ENCODE assay signal across 11 mouse cellular contexts in genomic region chr8:113687889-113688542, GRCm38 (mm10). TPM values are rescaled to one million over a fixed set of nuclear protein-coding genes. Genes with fewer than 3 reads are reported as not detected.
DNase-seq lines count a peak whose midpoint lies in the region; TF ChIP-seq lines count a peak whose summit lies in the region.
"Had no signal": no experiment of that assay in that cellular context is flagged by ENCODE, and none has a peak within 500 bp of the region (broad histone marks: within the 10 kb centered on the region; RNA-seq: fewer than 3 reads in every experiment).

No protein-coding gene starts in this region.

- intact Hi-C loops in gastrocnemius, postnatal 14 days (cut with DNase I; ENCODE audit: low total_unique reads) = no loop called here
- intact Hi-C loops in gastrocnemius, postnatal 36 days (cut with DNase I) = no loop called here

- peak; percentile 30 for DNase-seq in gastrocnemius, postnatal 14 days
- no peak for DNase-seq in gastrocnemius, postnatal 36 days
- DNase-seq in cerebellum, adult 18-20 months = peak; percentile 30 to 38
- peak; percentile 1 to 4 for DNase-seq in kidney, postnatal 36 days
- DNase-seq in urinary bladder, postnatal 10 days (ENCODE audit: low spot score) = no peak
- DNase-seq in thymus, postnatal 0 days (ENCODE audit: low spot score) = no peak
- DNase-seq in T-cell, adult 2 months (ENCODE audit: low spot score) = no peak

- 0 out of 2 replicates have a peak overlapping the region, but pooled peaks have one; percentile 13 for H3K4me3 ChIP-seq in E14TG2a.4 (replicated peaks; ENCODE audit: low read length)

- H3K27me3 ChIP-seq in E14TG2a.4 (ENCODE audit: insufficient read depth, low read length) = no peaks in the 10 kb centered on the region
- H3K27me3 ChIP-seq: CH12.LX had no signal

- H3K9me3 ChIP-seq in E14TG2a.4 (ENCODE audit: low read length) = no peaks in the 10 kb centered on the region

- no peaks in the 10 kb centered on the region for H3K36me3 ChIP-seq in E14TG2a.4 (ENCODE audit: insufficient read depth, low read length)

- no peak for TF ChIP-seq CTCF in E14TG2a.4 (conservative IDR thresholded peaks at IDR 0.05; ENCODE audit: low read length)

- H3K4me1 ChIP-seq in E14TG2a.4 (replicated peaks; ENCODE audit: low read depth, low read length) = no peaks in the 10 kb centered on the region

RNA-seq across cellular contexts. Expression of gene Syce1l, which starts 45.0 kb away (rescaled TPM):
- not detected for total RNA-seq in gastrocnemius, postnatal 14 days (2021)
- total RNA-seq in gastrocnemius, postnatal 36 days (2021) = not detected
- 0.31 TPM in 1 of 2 replicates, not detected in the other for polyA plus RNA-seq in thymus, postnatal 0 days (2015; fragmentation: Nextera tagmentation; extraction: Ambion mirVana)
- total RNA-seq: liver, adult 2 months had no signal
- polyA plus RNA-seq: inflammation-experienced regulatory T-cells, adult 6 months; liver, adult 2 months had no signal

RNA-seq across cellular contexts. Expression of gene Mon1b, which starts 52.6 kb away (rescaled TPM):
- 1 to 10 TPM; 3.1 to 3.5 TPM for total RNA-seq in gastrocnemius, postnatal 14 days (2021)
- 1 to 10 TPM; 2.4 to 3.3 TPM for total RNA-seq in gastrocnemius, postnatal 36 days (2021)
- polyA plus RNA-seq in thymus, postnatal 0 days (2015; fragmentation: Nextera tagmentation; extraction: Ambion mirVana) = 6.2 and 7.4 TPM in 2 replicates

Comparison
In these comparisons a context has a peak if more than half of its experiments do, and no peak if none do; other contexts are left out.
1. DNase-seq: peak in gastrocnemius, postnatal 14 days (single experiment), cerebellum, adult 18-20 months (2 of 2) and kidney, postnatal 36 days (2 of 2); none in gastrocnemius, postnatal 36 days (0 of 2), urinary bladder, postnatal 10 days (single experiment), thymus, postnatal 0 days (single experiment) and T-cell, adult 2 months (single experiment).